Mouse (Mus musculus) spleen, adult 18-20 months (tissue): Measurements from ENCODE around the gene Ppp1r12a.
"Not testable (repeated sequence)": the region's sequence is repeated elsewhere in the genome, so short reads cannot be mapped to it uniquely, and the experiment has no call there.

Experiments
- DNase-seq, 2 experiments: peaks; one replicate each; pipeline ENCODE4 v3.0.0; 2022; ENCODE audit warnings: mixed read lengths in 2 of 2

Ppp1r12a gene

GRCm38 (mm10) chr10:108202126-108202525 is 40.1 kb downstream of the Ppp1r12a start:
- DNase-seq, result no peak

GRCm38 (mm10) chr10:108203440-108203839 is 41.4 kb downstream of the Ppp1r12a start:
- no peak for DNase-seq

DNA sequence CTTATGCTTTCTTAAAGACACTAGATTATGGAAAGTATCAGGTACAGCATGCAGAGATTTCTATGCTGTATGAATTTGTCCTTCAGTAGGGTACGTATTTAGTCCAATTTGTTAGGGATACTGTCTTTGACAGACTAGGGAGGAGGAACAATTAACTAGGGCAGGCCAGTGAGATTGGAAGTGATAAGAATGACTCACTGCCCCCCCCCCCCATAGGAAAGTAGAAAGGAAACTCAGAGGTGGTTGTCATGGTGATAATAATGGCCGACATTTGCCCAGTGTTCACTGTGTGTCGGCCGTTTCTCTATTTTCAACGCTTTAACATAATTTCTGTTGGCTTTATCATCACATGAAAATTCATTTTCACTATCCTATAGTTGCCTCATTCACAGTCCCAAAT is 47.4 kb downstream of the Ppp1r12a start:
- no peak for DNase-seq

GRCm38 (mm10) chr10:108224413-108224812 is 62.4 kb downstream of the Ppp1r12a start:
- DNase-seq, result no peak

DNA sequence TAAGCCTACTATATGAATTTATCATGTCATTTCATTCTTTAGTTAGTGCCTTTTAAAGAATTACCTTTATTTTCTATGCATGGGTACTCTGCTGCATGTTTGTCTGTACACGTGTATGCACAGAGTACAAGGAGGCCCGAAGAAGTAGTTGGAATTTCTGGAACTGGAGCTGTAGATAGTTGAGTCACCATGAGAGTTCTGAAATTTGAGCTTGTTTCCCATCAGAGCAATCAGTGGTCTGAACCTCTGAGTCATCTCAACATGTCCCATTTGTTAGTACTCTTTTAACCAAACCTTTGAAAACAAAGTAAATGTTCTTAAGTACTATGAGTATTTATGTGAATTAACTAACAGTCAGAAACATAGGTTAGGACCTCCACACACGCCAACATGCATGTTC is 75.1 kb downstream of the Ppp1r12a start:
- DNase-seq, result no peak

- no peak for DNase-seq
Measured at GRCm38 (mm10) chr10:108239061-108239460, 77.1 kb downstream of the Ppp1r12a start.

DNA sequence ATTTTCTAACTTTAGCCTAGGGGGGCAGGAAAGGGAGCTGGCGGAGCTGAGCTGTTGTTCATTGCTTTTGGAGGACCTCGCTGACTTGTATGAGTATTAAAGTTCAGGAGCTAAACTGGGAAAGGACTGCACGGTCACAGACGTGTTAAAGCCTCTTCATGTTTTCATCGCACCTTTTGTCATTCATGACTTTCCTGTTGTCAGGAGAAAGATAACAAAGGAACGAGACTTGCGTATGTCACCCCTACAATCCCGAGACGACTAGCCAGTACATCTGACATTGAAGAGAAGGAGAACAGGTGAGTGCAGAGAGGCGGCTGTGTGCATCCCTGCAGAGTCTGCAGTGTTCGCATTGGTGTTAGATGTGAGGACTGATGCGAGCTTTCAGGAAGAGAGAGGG is 88.7 kb downstream of the Ppp1r12a start:
- DNase-seq, result no peak

DNA sequence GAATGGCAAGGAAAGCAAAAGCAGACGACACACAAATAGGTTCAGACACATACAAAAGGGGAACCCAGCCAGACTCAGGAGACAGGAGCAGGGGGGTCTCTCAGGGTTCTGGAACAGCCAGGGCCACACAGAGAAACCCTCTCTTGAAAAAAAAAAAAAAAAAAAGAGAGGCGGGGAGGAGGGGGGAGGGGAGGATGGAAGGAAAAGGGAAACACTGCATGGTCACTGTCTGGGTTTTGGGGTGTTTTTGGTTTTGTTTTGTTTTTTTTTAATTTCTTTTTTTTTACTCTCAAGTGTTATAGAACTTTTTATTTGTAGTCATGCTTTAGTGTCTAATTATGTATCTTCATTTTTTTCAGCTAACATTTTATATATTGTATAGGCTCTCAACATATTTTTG is 89.2 kb downstream of the Ppp1r12a start:
- no peak for DNase-seq

DNA sequence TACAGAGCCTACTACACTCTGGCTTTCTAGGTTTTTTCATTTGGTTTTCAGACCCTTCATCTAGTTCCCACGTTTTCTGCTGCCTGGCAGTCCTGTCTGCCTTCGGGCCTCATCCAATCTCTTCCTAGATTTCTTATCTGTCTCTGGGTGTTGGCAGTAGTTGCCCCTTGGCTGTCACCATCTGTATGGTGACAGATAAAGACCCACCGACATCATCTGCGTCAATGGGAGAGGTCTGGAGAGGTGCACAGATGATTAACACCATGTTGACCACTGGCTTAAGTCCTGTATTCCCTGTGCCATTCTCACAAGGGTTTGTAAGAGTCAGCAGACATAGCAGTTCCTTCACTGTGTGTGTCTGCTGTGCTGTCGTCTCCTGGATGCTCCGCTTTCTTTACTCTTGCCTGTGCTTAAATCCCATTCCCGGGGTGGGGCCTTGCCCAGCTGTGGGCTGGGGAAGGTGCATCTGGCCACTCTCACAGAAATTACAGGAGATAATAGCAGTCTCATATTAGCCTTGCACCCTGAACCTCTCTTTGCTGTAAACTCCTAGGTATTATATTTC is 93.9 kb downstream of the Ppp1r12a start:
- no peak for DNase-seq

DNA sequence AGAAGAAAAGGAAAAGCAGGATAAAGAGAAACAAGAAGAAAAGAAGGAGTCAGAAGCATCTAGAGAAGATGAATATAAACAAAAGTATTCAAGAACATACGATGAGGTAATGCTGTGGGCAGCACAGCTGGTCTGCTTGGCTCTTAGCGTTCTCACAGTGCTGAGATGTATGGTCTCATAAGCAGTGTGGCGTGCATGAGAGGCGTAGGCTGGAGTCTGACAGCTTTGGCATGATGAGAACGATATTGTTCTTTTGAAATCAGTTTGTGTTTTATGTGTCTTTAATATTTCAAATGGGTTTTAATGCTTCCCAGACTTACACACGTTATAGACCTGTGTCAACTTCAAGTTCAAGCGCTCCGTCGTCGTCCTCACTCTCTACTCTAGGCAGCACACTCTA is 98.9 kb downstream of the Ppp1r12a start:
- DNase-seq, result no peak

GRCm38 (mm10) chr10:108264641-108265040 is 102.6 kb downstream of the Ppp1r12a start:
- DNase-seq, result no peak

DNA sequence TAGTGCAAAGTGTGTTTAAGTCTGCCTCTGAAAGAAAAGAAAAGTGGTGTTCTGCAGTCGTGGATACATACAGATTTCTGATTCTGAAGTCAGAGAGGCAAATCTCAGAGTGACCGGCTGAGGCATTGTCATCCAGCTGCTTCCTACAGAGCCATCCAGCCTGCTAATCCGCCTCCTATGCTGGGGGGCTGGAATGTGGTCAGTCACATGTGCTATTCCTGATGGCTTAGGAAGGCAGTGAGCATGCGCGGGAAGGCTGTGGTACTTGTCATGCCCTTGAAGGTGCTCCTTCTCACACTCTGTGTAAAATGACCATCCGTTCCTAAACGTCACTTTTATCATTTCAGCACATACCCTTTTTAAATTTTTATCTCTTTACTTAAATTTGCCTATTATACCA is 109.2 kb downstream of the Ppp1r12a start:
- no peak for DNase-seq

DNA sequence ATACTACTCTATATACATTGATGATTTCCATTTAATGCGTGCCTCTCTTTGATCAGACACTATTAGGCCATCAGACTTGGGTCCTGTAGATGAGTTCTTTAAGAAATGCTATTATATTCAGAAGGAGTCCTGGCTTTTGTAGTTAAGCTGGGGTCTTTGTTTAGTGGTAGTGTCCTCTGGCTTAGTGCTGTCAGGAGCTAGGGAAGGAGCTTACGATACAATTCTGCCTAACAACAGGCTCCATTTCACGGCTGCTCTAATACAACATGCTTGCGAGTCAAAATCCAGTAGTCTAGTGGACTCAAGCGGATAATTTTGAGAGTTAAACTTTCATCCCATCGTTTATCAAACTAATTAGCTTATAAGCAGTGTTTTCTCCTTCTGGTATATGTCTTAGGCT is 114.7 kb downstream of the Ppp1r12a start:
- DNase-seq, result no peak

- no peak for DNase-seq
Measured at GRCm38 (mm10) chr10:108277198-108277597, 115.2 kb downstream of the Ppp1r12a start.

DNA sequence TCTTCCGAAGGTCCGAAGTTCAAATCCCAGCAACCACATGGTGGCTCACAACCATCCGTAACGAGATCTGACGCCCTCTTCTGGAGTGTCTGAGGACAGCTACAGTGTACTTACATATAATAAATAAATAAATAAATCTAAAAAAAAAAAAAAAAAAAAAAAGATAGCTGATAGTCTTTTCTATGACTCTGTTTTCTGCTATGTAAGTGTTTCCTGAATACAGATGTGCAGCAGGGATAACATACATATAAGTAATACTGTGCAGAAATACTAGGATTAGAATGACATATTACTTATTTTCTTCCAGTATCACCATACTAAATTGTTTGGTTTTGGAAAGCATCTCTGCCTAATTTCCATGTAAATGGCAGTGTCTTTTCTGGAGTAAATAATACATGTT is 119.1 kb downstream of the Ppp1r12a start:
- DNase-seq, result not testable (repeated sequence)

GRCm38 (mm10) chr10:108282351-108282750 is 120.4 kb downstream of the Ppp1r12a start:
- no peak for DNase-seq

- DNase-seq, result no peak
Measured at GRCm38 (mm10) chr10:108283418-108283817, 121.4 kb downstream of the Ppp1r12a start.

DNA sequence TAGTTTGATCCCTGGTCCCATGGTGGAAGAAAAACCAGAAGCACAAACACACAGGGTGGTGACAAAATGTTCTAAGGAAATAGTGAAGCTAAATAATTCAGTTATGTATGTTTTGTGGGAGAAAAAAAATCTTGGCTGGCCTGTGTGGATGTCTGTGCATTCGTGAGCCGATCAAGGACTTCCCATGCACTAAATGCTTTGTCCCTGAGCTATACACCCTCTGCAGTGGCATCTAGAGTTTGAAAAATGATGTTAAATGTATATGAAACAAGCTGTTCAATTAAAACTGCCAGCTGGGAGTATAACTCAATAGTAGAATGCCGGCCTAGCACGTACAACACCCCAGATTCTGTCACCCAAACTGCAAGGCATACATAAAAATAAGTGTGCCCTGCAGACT is 121.8 kb downstream of the Ppp1r12a start:
- DNase-seq, result no peak

DNA sequence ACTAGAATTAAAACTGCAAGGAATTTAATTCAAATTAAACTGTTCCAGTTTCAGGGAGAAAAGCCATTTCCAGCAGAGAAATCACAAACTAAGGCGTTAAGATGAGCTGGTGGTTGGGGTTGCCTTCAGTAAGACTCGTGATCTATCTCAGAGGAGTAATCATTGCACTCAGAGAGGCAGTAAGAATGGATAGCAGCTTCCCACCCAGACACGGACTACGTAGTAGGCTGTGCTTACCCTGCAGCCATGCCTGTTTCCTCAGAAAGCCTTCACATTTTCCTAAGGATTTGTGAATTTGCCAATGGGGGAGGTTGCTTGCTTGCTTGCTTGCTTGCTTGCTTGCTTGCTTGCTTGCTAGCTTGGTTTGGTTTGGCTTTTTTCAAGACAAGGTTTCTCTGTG is 122.5 kb downstream of the Ppp1r12a start:
- no peak for DNase-seq

DNA sequence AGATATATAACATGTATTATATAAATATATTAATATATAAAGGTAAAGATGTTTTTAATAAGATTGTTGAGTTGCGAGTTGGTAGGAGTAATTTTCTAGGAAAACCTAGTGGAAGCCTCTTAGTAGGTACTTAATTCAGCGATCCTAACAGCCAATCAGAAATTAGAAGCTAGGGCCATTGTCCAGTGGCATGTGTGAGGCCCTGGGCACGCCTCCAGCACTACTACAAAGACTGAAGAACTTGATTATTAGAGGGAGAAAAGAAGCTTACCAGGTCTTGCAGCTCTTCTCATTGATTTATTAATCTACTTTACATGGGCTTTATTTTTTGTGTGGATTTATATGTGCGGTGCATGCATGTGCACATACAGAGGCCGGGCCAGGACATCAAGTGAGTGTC is 123.0 kb downstream of the Ppp1r12a start:
- no peak for DNase-seq

DNA sequence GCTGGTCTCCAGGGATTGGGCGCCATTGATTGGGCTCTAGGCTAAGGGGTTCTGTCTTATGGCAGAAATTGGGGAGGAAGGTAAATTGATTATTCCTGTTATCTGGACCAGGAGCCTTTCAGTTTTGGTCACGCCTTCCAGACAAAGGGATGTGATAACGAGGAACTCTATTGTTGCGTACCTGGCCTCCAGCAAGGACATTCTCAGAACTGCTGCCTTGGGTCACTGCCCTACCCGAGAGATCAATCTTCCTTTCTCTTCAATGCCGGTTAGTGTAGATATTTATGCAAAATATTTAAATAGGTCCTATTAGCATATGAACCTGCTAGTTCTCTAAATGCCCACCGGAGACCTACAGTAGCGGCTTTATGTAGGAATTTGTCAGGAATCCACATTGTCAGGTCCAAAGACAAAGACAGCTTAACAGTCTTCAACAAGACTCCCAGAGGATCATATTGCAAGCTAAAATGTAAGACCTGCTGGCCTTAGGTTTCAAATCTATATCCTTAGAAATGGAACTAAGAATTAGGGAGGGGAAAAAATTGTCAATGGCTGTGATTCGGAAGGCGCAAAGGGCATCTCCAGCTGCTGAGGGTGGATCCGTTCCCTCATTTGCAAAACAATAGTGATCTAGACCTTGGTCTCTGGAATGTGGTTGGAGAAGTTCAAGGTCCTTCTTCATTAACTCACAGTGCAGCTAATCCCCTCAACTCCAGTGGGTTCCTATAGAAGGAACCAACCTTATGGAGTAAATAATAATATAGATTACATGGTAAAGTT is 124.9 kb downstream of the Ppp1r12a start:
- no peak for DNase-seq

- DNase-seq, result no peak
Measured at GRCm38 (mm10) chr10:108287438-108287801, 125.4 kb downstream of the Ppp1r12a start.

DNA sequence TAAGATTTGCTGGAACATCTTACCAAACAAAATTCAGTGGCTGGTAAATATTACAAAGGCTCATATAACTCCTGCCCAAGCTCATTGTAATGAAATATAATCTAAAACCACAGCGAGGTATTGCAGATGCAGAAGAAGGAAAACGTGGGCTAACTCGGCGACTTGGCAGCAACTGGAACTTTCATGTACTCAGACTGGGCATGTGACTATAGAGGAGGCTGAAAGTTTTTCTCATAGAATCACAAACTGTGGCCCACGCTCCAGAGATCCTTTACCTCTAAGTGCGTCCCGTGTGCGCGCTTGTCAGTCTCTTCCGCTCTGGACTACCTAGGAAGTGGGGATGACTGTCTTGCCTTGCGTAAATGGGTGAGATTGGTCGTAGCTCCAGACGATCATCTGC is 128.1 kb downstream of the Ppp1r12a start:
- DNase-seq, result no peak

- DNase-seq, result no peak
Measured at GRCm38 (mm10) chr10:108291688-108292471, 129.9 kb downstream of the Ppp1r12a start.
